Mouse (Mus musculus): ENCODE measurements around the gene Gm28778. TPM values are rescaled to one million over a fixed set of nuclear protein-coding genes. Genes with fewer than 3 reads are reported as not detected.
"Not testable (repeated sequence)": the region's sequence is repeated elsewhere in the genome, so short reads cannot be mapped to it uniquely, and the experiment has no call there.

The Gm28778 gene
- total RNA-seq (2021): not detected

GRCm38 (mm10) chr1:53296581-53297383, at the start of gene Gm28778, which contains the start of the genes Pms1 and Ormdl1:
TSS of gene Gm28778 (plus strand) at chr1:53297111.
TSS of gene Pms1 (minus strand) at chr1:53297018.
TSS of gene Ormdl1 (plus strand) at chr1:53297095.
- intact Hi-C loops (cut with DNase I): no loop called here

DNA sequence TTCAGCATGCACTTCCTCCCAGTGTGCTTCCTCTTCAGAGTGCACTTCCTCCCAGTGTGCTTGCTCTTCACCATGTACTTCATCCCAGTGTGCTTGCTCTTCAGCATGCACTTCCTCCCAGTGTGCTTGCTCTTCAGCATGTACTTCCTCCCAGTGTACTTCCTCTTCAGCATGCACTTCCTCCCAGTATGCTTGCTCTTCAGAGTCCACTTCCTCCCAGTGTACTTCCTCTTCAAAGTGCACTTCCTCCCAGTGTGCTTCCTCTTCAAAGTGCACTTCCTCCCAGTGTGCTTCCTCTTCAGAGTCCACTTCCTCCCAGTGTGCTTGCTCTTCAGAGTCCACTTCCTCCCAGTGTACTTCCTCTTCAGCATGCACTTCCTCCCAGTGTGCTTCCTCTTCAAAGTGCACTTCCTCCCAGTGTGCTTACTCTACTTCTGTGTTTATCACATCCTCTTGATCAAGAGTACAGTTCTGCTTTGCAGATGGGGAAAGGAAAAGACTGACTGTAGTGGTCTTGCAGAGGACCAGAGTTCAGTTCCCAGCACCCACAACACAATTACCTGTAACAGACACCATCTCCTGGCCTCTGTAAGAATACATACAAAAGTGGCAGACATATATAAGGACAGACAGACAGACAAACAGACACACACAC, 31.8 kb upstream of the Gm28778 start:
- intact Hi-C loops (cut with DNase I); DNase-seq: not testable (repeated sequence)

More at GRCm38 (mm10) chr1:53296581-53297383, at the start of gene Gm28778, which contains the start of the genes Pms1 and Ormdl1:
- peak; percentile 95 for DNase-seq

GRCm38 (mm10) chr1:53269901-53270300, 27.0 kb upstream of the Gm28778 start:
- no peak for DNase-seq
- intact Hi-C loops (cut with DNase I): loop anchor here (5.0 to 10.0 kb wide), 3 partner anchors 218 to 975 kb away; no protein-coding TSS in a partner anchor

GRCm38 (mm10) chr1:53272646-53273045, 24.3 kb upstream of the Gm28778 start:
- intact Hi-C loops (cut with DNase I): loop anchor here (5.0 to 10.0 kb wide), 3 partner anchors 220 to 978 kb away; no protein-coding TSS in a partner anchor
- DNase-seq: peak; percentile 45

DNA sequence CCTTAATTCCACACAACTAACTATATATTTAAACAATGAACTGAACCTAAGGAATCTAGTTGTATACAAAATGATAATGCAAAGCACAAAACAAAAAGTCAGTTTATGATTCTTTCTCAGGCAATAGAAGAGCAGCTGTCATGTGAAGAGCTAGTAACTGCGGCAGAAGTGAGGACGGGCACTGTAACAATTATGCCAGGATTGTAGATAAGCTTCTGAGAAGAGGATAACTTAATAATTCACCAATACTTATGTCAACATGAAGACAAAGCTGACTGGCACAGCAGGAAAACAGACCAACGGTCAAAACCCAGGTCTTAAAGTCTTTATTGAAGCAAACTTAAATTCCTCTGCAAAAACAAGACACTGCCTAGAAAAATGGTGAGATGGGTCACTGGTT, 5.7 kb upstream of the Gm28778 start:
- DNase-seq: no peak
- intact Hi-C loops (cut with DNase I): no loop called here

DNA sequence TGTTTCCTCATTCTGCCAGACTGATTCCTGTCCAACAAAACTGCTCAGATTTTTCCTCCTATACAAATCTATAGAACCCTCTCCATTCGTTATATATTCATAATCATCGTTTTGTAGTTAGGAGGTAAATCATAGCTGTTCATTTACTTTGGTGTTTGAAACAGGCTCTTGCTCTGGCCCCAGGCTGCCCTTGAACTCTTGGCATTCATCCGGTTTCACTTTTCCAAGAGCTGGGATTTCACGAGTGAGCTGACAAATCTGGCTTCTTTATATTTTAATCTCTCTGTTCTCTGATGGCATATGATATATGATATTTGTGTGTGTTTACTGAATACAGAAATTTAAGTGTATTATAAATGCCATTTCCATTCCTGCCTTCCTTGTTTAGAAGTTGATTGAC, 3.6 kb downstream of the Gm28778 start:
- no peak for DNase-seq
- intact Hi-C loops (cut with DNase I): no loop called here

GRCm38 (mm10) chr1:53312989-53313967, 16.4 kb downstream of the Gm28778 start, which contains the start of gene Osgepl1:
TSS of gene Osgepl1 (plus strand) at chr1:53313624.
- intact Hi-C loops (cut with DNase I): no loop called here

GRCm38 (mm10) chr1:53321662-53322344, 24.9 kb downstream of the Gm28778 start:
- DNase-seq: no peak
- intact Hi-C loops (cut with DNase I): no loop called here

More at GRCm38 (mm10) chr1:53312989-53313967, 16.4 kb downstream of the Gm28778 start, which contains the start of gene Osgepl1:
- DNase-seq: peak; percentile 88

DNA sequence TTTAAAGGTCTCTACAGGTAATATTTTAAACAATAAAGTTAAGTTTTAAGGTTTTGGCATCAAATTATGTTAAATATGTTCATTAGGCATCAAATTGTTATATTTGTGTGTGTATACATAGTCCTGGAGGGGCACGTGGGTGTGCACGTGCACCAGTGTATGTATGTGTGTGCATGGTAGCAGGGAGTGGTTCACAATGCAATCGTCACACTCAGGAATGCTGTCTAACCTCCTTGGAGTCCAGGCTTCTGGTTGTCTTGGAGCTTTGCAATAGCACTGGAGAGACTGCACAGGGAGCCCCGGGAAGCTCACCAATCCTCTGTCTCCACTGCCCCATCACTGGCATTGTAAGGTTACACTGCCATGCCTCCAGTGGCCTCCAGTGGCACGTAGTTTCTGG, 26.3 kb downstream of the Gm28778 start:
- no peak for DNase-seq
- intact Hi-C loops (cut with DNase I): no loop called here

DNA sequence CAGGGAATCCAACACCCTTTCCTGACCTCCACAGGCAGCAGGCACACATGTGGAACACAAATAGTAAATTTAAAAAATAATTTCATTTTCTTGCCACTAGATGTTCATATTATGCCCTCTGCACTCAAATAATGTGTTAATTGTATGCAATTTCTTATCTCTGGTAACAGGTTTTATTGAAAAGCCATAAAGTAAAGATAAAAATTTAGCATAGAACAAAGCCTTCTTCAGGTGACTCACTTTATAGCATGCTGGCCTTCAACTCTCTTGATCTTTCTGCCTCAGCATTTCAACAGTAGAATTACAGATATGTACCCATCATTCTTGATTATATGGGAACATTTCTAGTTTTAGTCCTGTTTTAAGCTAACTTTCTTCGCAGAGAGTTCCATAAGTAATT, 27.4 kb downstream of the Gm28778 start:
- intact Hi-C loops (cut with DNase I): no loop called here
- DNase-seq: no peak

GRCm38 (mm10) chr1:53324827-53325494, 28.1 kb downstream of the Gm28778 start:
- intact Hi-C loops (cut with DNase I): no loop called here
- DNase-seq: no peak

GRCm38 (mm10) chr1:53333527-53333926, 36.6 kb downstream of the Gm28778 start:
- DNase-seq; intact Hi-C loops (cut with DNase I): not testable (repeated sequence)

DNA sequence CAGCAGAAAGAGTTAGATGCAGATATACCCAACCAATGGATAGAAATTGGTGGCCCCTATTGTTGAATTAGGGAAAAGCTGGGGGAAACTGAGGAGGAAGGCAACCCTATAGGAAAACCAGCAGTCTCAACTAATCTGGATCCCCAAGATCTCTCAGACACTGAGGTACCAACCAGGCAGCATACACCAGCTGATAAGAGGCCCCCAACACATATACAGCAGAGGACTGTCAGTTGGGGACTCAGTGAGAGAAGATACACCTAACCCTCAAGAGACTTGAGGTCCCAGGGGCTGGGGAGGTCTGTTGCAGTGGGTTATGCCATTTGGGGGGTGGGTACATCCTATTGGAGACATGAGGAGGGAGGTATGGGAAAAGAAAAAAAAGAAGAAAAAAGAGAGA, 38.6 kb downstream of the Gm28778 start:
- intact Hi-C loops (cut with DNase I): no loop called here
- no peak for DNase-seq

- DNase-seq; intact Hi-C loops (cut with DNase I): not testable (repeated sequence)
These were observed 40.5 kb downstream of the Gm28778 start for GRCm38 (mm10) chr1:53337403-53337802.

DNA sequence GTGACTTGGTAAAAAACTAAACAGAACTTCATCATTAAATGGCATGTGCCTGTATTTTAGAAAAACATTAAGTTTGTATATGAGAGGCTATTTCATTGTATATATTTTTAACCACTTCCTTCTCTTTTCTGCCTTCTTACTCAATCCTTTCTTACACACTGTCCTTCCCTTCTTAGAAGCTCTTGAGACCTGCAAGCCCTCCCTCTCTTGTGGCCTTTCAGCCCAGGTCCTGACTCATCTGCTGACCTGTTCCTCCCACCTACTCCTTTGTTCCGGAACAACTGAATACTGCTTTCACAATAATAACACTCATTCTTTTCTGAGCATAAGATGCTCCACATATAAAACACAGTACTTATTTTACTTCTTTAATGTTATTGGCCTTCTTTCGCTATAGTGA, 44.2 kb downstream of the Gm28778 start:
- intact Hi-C loops (cut with DNase I): no loop called here
- DNase-seq: no peak

GRCm38 (mm10) chr1:53352327-53353261, 55.7 kb downstream of the Gm28778 start, which contains the start of the genes Asdurf, Gm28551 and Asnsd1:
TSS of gene Asdurf (minus strand) at chr1:53352619.
TSS of gene Gm28551 (minus strand) at chr1:53352667.
TSS of gene Asnsd1 (minus strand) at chr1:53352752.
- DNase-seq: peak; percentile 96
- intact Hi-C loops (cut with DNase I): no loop called here

- intact Hi-C loops (cut with DNase I): no loop called here
These were observed 62.1 kb downstream of the Gm28778 start for GRCm38 (mm10) chr1:53358988-53359387.

More at GRCm38 (mm10) chr1:53358988-53359387, 62.1 kb downstream of the Gm28778 start:
- no peak for DNase-seq
